Mouse (Mus musculus) heart, postnatal 0 days (tissue): ENCODE data around the gene Ggact.

Source experiments
- CTCF ChIP-seq: IDR thresholded peaks from 2 replicates; pipeline ENCODE4 v1.5.1; 2016; ENCODE audit warnings: antibody characterized with exemption, control low read depth, low read depth
- EP300 ChIP-seq: IDR thresholded peaks from 2 replicates; pipeline ENCODE4 v1.6.1; 2016; ENCODE audit warnings: antibody characterized with exemption, low read depth

DNA sequence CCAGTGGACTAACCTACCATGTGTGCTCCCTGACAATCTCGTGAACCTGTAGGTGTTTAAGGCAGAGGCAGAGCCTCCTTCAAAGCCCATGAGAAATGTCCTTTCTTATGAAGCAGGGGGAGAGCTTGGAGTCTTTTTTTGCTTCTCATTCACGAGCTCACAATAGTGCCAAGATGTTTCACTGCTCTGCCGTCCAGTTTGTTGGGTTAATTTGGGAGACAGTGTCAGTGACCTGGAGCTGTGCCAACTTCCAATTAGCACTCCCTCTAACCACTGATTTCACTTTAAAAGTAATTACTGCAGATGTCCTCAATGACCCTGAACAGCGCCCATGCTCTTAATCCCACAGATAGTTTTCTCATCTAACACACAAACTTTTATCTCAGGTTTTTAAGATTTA, 50.9 kb downstream of the Ggact start:
- TF ChIP-seq CTCF (no peak), EP300 (no peak)
